Mouse (Mus musculus) erythroblast, embryonic 14.5 days (primary cell): ENCODE results near the gene Ergic1.

Experiments
- GATA1 ChIP-seq: IDR thresholded peaks from 2 replicates; pipeline ENCODE4 v1.6.1; 2012; ENCODE audit warnings: low read length, inconsistent platforms, mixed read lengths
- TAL1 ChIP-seq: IDR thresholded peaks from 3 replicates; pipeline ENCODE4 v1.6.1; 2012; ENCODE audit warnings: low read length, inconsistent platforms, mixed read lengths

DNA sequence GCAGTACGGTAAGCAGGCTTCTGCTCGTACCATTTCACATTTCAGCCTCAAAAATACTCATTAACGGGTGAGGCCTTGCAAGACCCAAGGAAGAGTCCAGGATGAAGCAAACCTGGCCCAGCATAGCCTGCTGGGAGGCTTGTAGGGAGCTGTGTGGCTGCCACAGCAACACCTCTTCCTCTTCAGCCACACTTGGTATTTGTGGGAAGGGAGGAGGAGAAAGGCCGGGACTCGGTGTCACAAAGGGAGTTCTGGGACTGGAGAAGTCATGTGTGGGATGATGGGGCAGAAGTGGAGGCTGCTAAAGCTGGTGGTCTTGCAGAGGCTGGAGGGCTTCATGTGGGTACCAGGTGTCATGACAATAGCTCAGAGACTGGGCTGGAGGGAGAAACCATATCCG, 40.2 kb downstream of the Ergic1 start:
- no peak for TF ChIP-seq TAL1
- no peak for TF ChIP-seq GATA1
